In the genomic region with DNA sequence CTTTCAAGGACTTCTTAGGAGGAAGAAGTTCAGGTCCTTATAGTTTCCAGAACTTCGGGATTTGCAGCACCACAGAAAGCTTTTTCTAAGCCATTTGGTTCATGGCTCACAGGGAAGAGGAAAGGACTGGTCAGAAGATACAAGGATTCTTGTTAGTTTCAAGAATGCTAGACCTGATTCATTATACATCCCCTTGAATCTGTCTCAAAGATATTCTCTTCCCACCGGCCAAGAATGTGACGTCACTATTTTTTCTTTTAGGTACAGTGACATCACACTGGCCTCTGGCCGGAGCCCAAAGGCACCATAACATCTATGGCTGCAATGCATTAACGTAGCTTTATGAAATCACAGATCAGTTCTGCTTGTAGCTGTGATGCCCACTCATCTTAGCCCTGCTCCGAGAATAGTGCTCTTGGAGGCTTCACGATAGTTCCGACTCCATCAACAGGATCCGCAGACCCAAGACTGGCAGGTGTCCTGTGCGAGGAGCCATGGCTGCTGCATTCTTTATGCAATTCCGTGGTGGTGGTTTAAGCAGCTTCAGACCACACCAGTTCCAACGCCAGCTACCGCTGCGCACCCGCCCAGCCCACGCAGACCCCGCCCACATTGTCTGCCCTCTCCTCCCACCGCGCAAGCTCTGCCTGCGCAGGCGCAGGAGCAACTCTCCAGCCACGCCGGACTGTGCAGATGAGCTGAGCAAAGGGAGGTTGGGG, we compare ENCODE assay signal across 8 mouse cellular contexts. TPM values are rescaled to one million over a fixed set of nuclear protein-coding genes. Genes with fewer than 3 reads are reported as not detected.
A peak's percentile ranks its signal among the peaks of the same experiment; 100 is the strongest.
DNase-seq lines count a peak whose midpoint lies in the region; ATAC-seq and TF ChIP-seq lines count a peak whose summit lies in the region.

No protein-coding gene starts in this region.

- 0 out of 2 replicates have a peak, but pooled peaks have one; percentile 20 for TF ChIP-seq POLR2A in cortical plate, adult 2 months (IDR thresholded peaks at IDR 0.05; ENCODE audit: extremely low read depth, insufficient read depth, low read length)

- no peaks in the 10 kb centered on the region for H3K9me3 ChIP-seq in hindbrain, embryonic 16.5 days (ENCODE audit: control insufficient read depth, low read length)
- H3K9me3 ChIP-seq in liver, embryonic 12.5 days (replicated peaks) = no peaks in the 10 kb centered on the region
- H3K9me3 ChIP-seq in neural tube, embryonic 11.5 days (ENCODE audit: control insufficient read depth, low read length) = no peaks in the 10 kb centered on the region

- peak overlapping the region; percentile 39 for H3K4me3 ChIP-seq in cortical plate, adult 2 months (ENCODE audit: insufficient read depth, low read length)
- peak overlapping the region; percentile 54 for H3K4me3 ChIP-seq in hindbrain, embryonic 16.5 days (ENCODE audit: low read length)
- H3K4me3 ChIP-seq in liver, embryonic 12.5 days = peak overlapping the region; percentile 29
- H3K4me3 ChIP-seq in neural tube, embryonic 11.5 days (ENCODE audit: low read depth, low read length) = peak overlapping the region; percentile 36

- peaks cover 29% of the 10 kb centered on the region for H3K27me3 ChIP-seq in hindbrain, embryonic 16.5 days (replicated peaks; ENCODE audit: control insufficient read depth, insufficient read depth, low read length)
- H3K27me3 ChIP-seq in liver, embryonic 12.5 days (replicated peaks) = peaks cover 53% of the 10 kb centered on the region
- peaks cover 49% of the 10 kb centered on the region for H3K27me3 ChIP-seq in neural tube, embryonic 11.5 days (ENCODE audit: control insufficient read depth, insufficient read depth, low read length)

- peak; percentile 65 for ATAC-seq in frontal cortex, adult (ENCODE audit: low TSS enrichment)
- peak; percentile 96 for ATAC-seq in hindbrain, embryonic 16.5 days
- peak; percentile 76 for ATAC-seq in liver, embryonic 12.5 days
- peak; percentile 94 for ATAC-seq in neural tube, embryonic 11.5 days (ENCODE audit: insufficient read depth, low FRiP score, low TSS enrichment)
- no peak for ATAC-seq in monocyte, adult 5-6 weeks (replicated peaks; ENCODE audit: insufficient number of reproducible peaks, low FRiP score, low TSS enrichment, poor library complexity, severe bottlenecking)

- no peaks in the 10 kb centered on the region for H3K36me3 ChIP-seq in hindbrain, embryonic 16.5 days (ENCODE audit: control insufficient read depth, insufficient read depth, low read length)
- H3K36me3 ChIP-seq in liver, embryonic 12.5 days = no peaks in the 10 kb centered on the region
- no peaks in the 10 kb centered on the region for H3K36me3 ChIP-seq in neural tube, embryonic 11.5 days (ENCODE audit: control insufficient read depth, insufficient read depth, low read length)

- no peak overlapping the region for H3K27ac ChIP-seq in cortical plate, adult 2 months (ENCODE audit: insufficient read depth, low read length)
- H3K27ac ChIP-seq in hindbrain, embryonic 16.5 days (ENCODE audit: low read depth, low read length) = no peak overlapping the region
- no peak overlapping the region for H3K27ac ChIP-seq in liver, embryonic 12.5 days
- H3K27ac ChIP-seq in neural tube, embryonic 11.5 days (ENCODE audit: low read depth, low read length) = no peak overlapping the region

- under 1% methylated on average over 23 of the region's 23 CpGs for WGBS in hindbrain, embryonic 16.5 days
- WGBS in liver, embryonic 12.5 days (ENCODE audit: insufficient replicate concordance) = 2% methylated on average over 23 of the region's 23 CpGs
- WGBS in neural tube, embryonic 11.5 days = under 1% methylated on average over 23 of the region's 23 CpGs

- peak overlapping the region; percentile 81 for H3K4me2 ChIP-seq in hindbrain, embryonic 16.5 days (ENCODE audit: low read length)
- peak overlapping the region; percentile 59 for H3K4me2 ChIP-seq in liver, embryonic 12.5 days
- H3K4me2 ChIP-seq in neural tube, embryonic 11.5 days (ENCODE audit: low read depth) = peak overlapping the region; percentile 45

- H3K9ac ChIP-seq in hindbrain, embryonic 16.5 days (ENCODE audit: low read depth, low read length) = peak overlapping the region; percentile 62
- H3K9ac ChIP-seq in liver, embryonic 12.5 days = 0 out of 2 replicates have a peak overlapping the region, but pooled peaks have one; percentile 22
- H3K9ac ChIP-seq in neural tube, embryonic 11.5 days (ENCODE audit: low read length) = peak overlapping the region; percentile 43

- no peaks in the 10 kb centered on the region for H3K4me1 ChIP-seq in cortical plate, adult 2 months (ENCODE audit: control insufficient read depth, insufficient read depth, low read length)
- peaks cover 4% of the 10 kb centered on the region for H3K4me1 ChIP-seq in hindbrain, embryonic 16.5 days (ENCODE audit: control insufficient read depth, insufficient read depth, low read depth, low read length)
- H3K4me1 ChIP-seq in liver, embryonic 12.5 days = no peaks in the 10 kb centered on the region
- no peaks in the 10 kb centered on the region for H3K4me1 ChIP-seq in neural tube, embryonic 11.5 days (ENCODE audit: control insufficient read depth, insufficient read depth, low read length)

- no peak for TF ChIP-seq CTCF in cortical plate, adult 2 months (IDR thresholded peaks at IDR 0.05; ENCODE audit: extremely low read depth, insufficient read depth, low read length)

- no peak for DNase-seq in frontal cortex, postnatal 25 days (ENCODE audit: low spot score in 2 of 2)
- peak; percentile 77 for DNase-seq in gastrocnemius, postnatal 25 days
- DNase-seq in neural tube, embryonic 11.5 days (ENCODE audit: low spot score) = peak; percentile 88

RNA-seq across cellular contexts. Expression of gene Osr1, which starts 14.6 kb away (rescaled TPM):
- polyA plus RNA-seq in cortical plate, adult 2 months (2012; rRNA removed) = 3.9 and 4.3 TPM in 2 replicates
- 1 to 10 TPM; 2.7 to 2.9 TPM for total RNA-seq in gastrocnemius, postnatal 25 days (2021)
- 9.3 and 14.5 TPM in 2 replicates for polyA plus RNA-seq in hindbrain, embryonic 16.5 days (2015; fragmentation: Nextera tagmentation; extraction: Ambion mirVana)
- polyA plus RNA-seq in liver, embryonic 12.5 days (2016; fragmentation: Nextera tagmentation; extraction: Ambion mirVana) = 1.3 and 2.0 TPM in 2 replicates
- 11.6 and 17.4 TPM in 2 replicates for polyA plus RNA-seq in neural tube, embryonic 11.5 days (2014; fragmentation: Nextera tagmentation; extraction: Ambion mirVana)
- total RNA-seq in monocyte, adult 5-6 weeks (2017) = not detected in 3 replicates

Comparison
In these comparisons a context has a peak if more than half of its experiments do, and no peak if none do; other contexts are left out.
1. DNase-seq: peak in gastrocnemius, postnatal 25 days (single experiment) and neural tube, embryonic 11.5 days (single experiment); none in frontal cortex, postnatal 25 days (0 of 2).
2. Peak in every context shown above with its lines, with median percentiles within 50 percentile points of each other: H3K4me3 ChIP-seq, H3K4me2 ChIP-seq and H3K9ac ChIP-seq.